ENCODE assay signal across 27 mouse cellular contexts in the genomic region with DNA sequence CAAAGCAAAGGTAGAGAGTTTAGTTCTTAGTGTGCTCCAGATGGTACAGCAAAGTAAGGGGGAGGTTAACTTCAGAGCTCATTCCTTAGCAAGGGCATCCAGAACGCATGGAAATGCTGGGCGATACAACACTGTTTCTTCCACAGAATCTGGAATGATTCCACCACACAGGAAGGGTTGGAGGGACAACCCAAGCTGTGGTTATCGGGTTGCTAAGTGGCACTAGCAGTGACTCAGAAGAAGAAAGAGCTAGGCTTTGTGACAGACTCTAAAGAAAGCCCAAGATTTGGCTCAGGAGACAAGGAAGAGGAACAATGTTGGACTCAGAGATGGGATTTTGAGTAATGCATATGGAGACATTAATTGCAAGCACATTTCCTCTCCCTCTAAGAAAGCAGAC.
DNase-seq lines count a peak whose midpoint lies in the region; ATAC-seq lines count a peak whose summit lies in the region.
"Had no signal": no experiment of that assay in that cellular context is flagged by ENCODE, and none has a peak within 500 bp of the region (broad histone marks: within the 10 kb centered on the region; RNA-seq: fewer than 3 reads in every experiment).

No protein-coding gene starts in this region.

- H3K4me2 ChIP-seq in forebrain, embryonic 12.5 days, result no peak overlapping the region
- H3K4me2 ChIP-seq: embryonic facial prominence, embryonic 13.5 days; forebrain, embryonic 13.5 days; heart, embryonic 13.5 days; limb, embryonic 13.5 days; liver, embryonic 13.5 days; lung, embryonic 14.5 days; midbrain, embryonic 13.5 days; stomach, embryonic 15.5 days had no signal

- no peak overlapping the region for H3K27ac ChIP-seq in forebrain, embryonic 12.5 days
- H3K27ac ChIP-seq: embryonic facial prominence, embryonic 13.5 days; forebrain, embryonic 13.5 days; heart, embryonic 13.5 days; hindbrain, postnatal 0 days; limb, embryonic 13.5 days; liver, embryonic 13.5 days; midbrain, embryonic 13.5 days; stomach, embryonic 15.5 days had no signal

- no peak for DNase-seq in cerebellum, postnatal 36 days
- peak; percentile 6 to 14 for DNase-seq in layer of hippocampus, postnatal 36 days
- DNase-seq in layer of hippocampus, postnatal 14 days (ENCODE audit: low spot score in 2 of 2), result no peak
- peak; percentile 23 for DNase-seq in right cerebral cortex, adult 2 months (ENCODE audit: low spot score in 2 of 2)
- DNase-seq in right cerebral cortex, postnatal 14 days, result no peak
- DNase-seq in testis, postnatal 14 days (ENCODE audit: low spot score), result no peak
- DNase-seq: cerebellum, adult 2 months; cerebellum, postnatal 25 days; embryo, embryonic 11 days; gastrocnemius, postnatal 10 days; heart, postnatal 14 days; kidney, adult 9 months; kidney, postnatal 14 days; liver, embryonic 13.5 days; lung, embryonic 14.5 days had no signal

- no peaks in the 10 kb centered on the region for H3K4me1 ChIP-seq in forebrain, embryonic 12.5 days
- H3K4me1 ChIP-seq: embryonic facial prominence, embryonic 13.5 days; forebrain, embryonic 13.5 days; heart, embryonic 13.5 days; limb, embryonic 13.5 days; liver, embryonic 13.5 days; midbrain, embryonic 13.5 days; stomach, embryonic 15.5 days had no signal

- 0 out of 2 replicates have a peak, but pooled peaks have one; percentile 20 for ATAC-seq in cerebellum, adult (ENCODE audit: insufficient number of reproducible peaks, low FRiP score, low TSS enrichment)
- ATAC-seq in forebrain, embryonic 12.5 days (ENCODE audit: low FRiP score), result no peak
- ATAC-seq: forebrain, embryonic 13.5 days; hindbrain, postnatal 0 days; intestine, embryonic 16.5 days; midbrain, embryonic 13.5 days; Patski had no signal

- H3K9me3 ChIP-seq in forebrain, embryonic 12.5 days, result no peaks in the 10 kb centered on the region
- H3K9me3 ChIP-seq: embryonic facial prominence, embryonic 13.5 days; forebrain, embryonic 13.5 days; heart, embryonic 13.5 days; limb, embryonic 13.5 days; liver, embryonic 13.5 days; midbrain, embryonic 13.5 days; stomach, embryonic 15.5 days had no signal

- no peaks in the 10 kb centered on the region for H3K27me3 ChIP-seq in forebrain, embryonic 12.5 days
- H3K27me3 ChIP-seq: forebrain, embryonic 13.5 days; heart, embryonic 13.5 days; limb, embryonic 13.5 days; liver, embryonic 13.5 days; midbrain, embryonic 13.5 days; Patski; stomach, embryonic 15.5 days had no signal

- H3K36me3 ChIP-seq in forebrain, embryonic 12.5 days (replicated peaks), result no peaks in the 10 kb centered on the region
- H3K36me3 ChIP-seq: embryonic facial prominence, embryonic 13.5 days; heart, embryonic 13.5 days; limb, embryonic 13.5 days; liver, embryonic 13.5 days; midbrain, embryonic 13.5 days; stomach, embryonic 15.5 days had no signal

- no peak overlapping the region for H3K4me3 ChIP-seq in forebrain, embryonic 12.5 days (replicated peaks)
- H3K4me3 ChIP-seq: embryonic facial prominence, embryonic 13.5 days; erythroblast, embryonic 14.5 days; forebrain, embryonic 13.5 days; heart, embryonic 13.5 days; limb, embryonic 13.5 days; liver, embryonic 13.5 days; midbrain, embryonic 13.5 days; stomach, embryonic 15.5 days had no signal

- no peak overlapping the region for H3K9ac ChIP-seq in forebrain, embryonic 12.5 days
- H3K9ac ChIP-seq: embryonic facial prominence, embryonic 13.5 days; forebrain, embryonic 13.5 days; heart, embryonic 13.5 days; limb, embryonic 13.5 days; liver, embryonic 13.5 days; lung, embryonic 14.5 days; midbrain, embryonic 13.5 days; stomach, embryonic 15.5 days had no signal

- 93% methylated on average over 3 of the region's 3 CpGs for WGBS in forebrain, embryonic 12.5 days

Comparison
In these comparisons a context has a peak if more than half of its experiments do, and no peak if none do; other contexts are left out.
1. DNase-seq: peak in layer of hippocampus, postnatal 36 days (2 of 2) and right cerebral cortex, adult 2 months (2 of 2); none in cerebellum, postnatal 36 days (0 of 2), layer of hippocampus, postnatal 14 days (0 of 2), right cerebral cortex, postnatal 14 days (single experiment) and testis, postnatal 14 days (single experiment).